Mouse (Mus musculus) natural killer cell, adult 2 months (primary cell): ENCODE results near the gene Gm21149.
"Not testable (repeated sequence)": the region's sequence is repeated elsewhere in the genome, so short reads cannot be mapped to it uniquely, and the experiment has no call there.

Experiments
- DNase-seq, 2 experiments: peaks; one replicate each; pipeline ENCODE4 v3.0.0; 2022; ENCODE audit warnings: low spot score in 2 of 2

Gene Gm21149

DNA sequence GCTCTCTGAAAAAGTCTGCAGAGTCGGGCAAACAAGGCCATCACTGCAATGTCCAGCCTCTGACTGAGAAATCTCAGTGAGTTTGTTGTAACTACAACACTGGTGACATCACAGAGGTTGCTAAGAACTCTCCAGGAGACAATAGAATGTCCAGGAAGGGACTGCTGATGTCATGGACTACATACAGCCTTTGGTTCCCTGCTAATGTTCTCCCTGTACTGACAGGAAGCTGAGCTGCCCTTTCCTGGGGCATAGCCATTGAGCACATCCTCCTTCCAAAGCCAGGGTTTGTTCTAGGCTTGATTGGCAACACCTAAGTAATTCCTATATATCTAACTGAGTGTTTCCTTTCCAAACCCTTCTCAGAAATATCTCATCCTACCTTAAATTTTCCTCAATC lies at the start of gene Gm21149:
Gm21149 (minus strand) TSS at position 101 of the 400 bp plus-strand sequence.
- not testable (repeated sequence) for DNase-seq

DNA sequence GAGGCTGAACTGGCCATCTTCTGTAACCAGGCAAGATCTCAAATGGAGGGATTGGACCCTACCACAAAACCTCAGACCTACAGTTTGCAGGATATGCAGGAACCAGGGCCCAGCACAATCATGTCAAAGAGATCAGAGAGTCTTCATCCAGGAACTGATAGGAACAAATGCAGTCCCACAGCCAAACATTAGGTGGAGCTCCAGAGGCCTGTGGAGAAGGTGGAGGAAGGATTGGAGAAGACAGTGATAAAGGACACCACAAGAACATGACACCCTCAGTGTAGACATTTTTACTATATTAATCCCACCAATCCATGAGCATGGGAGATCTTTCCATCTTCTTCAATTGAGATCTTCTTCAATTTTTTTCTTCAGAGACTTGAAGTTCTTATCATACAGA lies 46.1 kb upstream of the Gm21149 start:
- DNase-seq = not testable (repeated sequence)

GRCm38 (mm10) chr5:15522028-15522427 lies 45.7 kb upstream of the Gm21149 start:
- not testable (repeated sequence) for DNase-seq

DNA sequence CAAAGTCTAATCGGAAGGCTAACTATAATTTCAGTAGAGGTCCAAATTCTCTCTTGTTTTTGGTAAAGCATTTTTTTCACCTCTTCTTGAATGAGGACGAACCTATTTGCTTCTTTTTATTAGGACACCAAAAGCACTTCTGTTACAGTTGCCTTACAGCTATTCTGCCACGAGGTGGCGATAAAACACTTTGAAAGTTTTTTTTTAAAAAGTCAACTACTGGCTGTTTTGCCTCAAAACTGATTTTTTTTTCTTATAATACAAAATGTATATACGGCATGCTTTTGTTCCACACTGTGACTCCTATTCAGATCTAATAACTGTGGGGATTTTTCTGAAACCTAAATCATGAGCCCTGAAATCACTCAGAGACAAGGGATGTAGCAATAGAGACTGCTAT lies 44.1 kb upstream of the Gm21149 start:
- not testable (repeated sequence) for DNase-seq

DNA sequence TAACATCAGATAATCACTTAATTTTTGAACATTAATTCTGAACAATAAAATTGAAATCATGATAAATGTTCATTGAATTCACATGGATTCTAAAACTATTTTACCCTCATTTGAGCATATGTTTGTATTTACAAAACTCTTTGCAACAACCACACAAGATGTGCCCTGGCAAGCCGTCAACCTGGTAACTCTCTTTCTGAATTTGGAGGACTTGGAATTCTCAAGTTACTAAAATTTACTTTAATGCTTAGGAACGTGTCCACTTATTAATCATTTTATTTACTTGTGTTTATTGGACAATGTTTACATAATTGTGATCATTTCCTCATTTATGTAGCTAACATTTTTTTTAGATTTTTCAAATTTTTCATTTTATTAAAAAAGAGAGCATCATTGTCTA lies 40.8 kb upstream of the Gm21149 start:
- DNase-seq = not testable (repeated sequence)

DNA sequence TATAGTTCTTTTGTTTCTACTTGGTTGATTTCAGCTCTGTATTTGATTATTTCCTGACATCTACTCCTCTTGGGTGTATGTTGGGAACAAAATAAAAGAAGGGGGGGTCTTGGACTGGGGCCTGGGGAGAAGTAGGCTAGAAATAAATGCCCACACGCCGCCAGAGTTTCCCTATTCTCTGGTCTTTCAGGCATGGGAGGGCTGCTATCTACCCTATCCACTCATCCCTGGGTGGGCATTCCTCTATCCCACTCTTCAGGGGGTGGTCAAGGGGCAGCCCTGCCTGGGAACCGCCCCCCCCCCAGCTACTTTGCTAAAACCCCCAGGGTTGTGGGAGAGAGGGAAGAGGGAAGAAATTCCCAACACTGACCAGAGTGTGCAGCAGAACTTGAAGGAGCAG lies 35.9 kb upstream of the Gm21149 start:
- not testable (repeated sequence) for DNase-seq

DNA sequence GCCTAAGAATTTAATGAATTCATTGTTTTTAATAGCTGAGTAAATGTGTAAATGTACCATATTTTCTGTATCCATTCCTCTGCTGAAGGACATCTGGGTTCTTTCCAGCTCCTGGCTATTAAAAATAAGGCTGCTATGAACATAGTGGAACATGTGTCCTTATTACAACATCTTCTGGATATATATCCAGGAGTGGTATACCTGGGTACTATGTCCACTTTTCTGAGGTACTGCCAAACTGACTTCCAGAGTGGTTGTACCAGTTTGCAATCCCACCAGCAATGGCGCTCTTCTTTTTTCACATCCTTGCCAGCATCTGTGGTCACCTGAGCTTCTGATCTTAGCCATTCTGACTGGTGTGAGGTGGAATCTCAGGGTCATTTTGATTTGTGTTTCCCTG lies 33.6 kb upstream of the Gm21149 start:
- not testable (repeated sequence) for DNase-seq

GRCm38 (mm10) chr5:15508460-15509451 lies 32.4 kb upstream of the Gm21149 start:
- not testable (repeated sequence) for DNase-seq

DNA sequence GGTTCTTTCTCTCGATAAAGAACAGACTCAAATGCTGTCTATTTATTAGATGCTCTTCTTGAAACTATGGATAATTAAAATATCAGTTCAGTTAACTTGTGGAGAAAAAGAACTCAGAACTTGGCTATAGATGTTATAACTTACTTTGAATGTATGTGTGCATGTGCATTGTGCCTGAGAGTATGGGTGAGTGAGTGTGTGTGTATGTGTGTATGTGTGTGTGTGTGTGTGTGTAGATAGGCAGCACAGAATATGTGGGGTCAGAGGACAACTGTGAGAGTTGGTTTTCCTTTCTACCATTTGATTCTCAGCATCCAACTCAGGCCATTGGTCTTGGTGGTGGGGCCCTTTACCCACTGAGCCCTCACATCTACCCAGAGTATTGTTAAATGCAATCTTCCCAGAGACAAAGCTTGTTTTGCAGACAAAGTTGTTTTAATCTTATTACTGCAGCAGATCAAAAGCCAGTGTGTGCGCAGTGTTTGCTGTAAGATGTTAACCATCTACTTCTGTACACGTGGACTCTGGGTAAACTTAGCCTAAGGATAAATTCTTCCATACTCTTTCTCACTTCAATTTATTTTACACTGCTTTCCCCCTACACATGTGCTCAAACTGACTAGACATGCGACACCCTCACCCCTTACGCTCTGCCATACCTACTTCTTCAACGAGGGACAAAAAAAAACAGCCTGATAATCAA lies 31.6 kb upstream of the Gm21149 start:
- not testable (repeated sequence) for DNase-seq

GRCm38 (mm10) chr5:15507309-15507619 lies 30.9 kb upstream of the Gm21149 start:
- DNase-seq = no peak

GRCm38 (mm10) chr5:15506575-15507308 lies 30.4 kb upstream of the Gm21149 start:
- no peak for DNase-seq

- DNase-seq = not testable (repeated sequence)
These were observed 22.6 kb upstream of the Gm21149 start for GRCm38 (mm10) chr5:15498774-15499400.

GRCm38 (mm10) chr5:15498350-15498749 lies 22.0 kb upstream of the Gm21149 start:
- DNase-seq = not testable (repeated sequence)

GRCm38 (mm10) chr5:15490934-15491333 lies 14.6 kb upstream of the Gm21149 start:
- not testable (repeated sequence) for DNase-seq

DNA sequence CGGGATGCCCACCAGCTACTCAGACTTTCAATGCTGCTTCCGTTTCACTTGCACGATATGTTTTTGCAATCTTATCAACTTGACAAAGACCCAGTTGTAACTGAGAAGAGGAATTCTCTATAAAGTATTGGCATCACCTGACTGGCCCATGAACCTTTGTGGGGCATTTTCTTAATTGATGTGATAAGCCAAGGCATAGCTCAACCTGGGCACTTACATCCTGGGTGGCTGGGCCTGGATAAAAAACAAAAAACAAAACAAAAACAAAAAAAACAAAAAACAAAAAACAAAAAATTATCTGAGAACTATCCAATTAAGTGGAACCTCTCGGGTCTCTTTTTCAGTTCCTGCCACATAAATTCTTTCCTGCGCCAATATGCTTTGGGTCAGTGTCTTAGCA lies 12.4 kb upstream of the Gm21149 start:
- DNase-seq = no peak

DNA sequence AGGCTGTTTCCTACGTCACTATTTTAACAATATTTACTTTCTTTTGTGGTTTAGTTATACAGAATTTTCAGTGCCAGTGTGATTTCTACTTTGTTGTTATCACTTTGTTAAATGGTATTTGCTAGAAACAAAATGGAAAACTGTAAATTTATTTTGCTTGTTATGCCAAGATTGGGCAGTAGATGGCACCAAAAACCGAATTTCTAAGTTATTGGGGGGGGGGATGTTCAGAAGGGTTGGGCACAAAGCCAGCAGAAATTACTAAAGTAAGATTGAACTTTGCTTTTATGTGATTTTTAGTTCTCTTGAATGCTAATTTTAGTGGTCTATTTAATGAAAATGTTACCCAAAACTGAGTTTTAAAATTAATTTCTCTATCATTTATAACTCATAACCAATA lies 8.3 kb upstream of the Gm21149 start:
- DNase-seq = not testable (repeated sequence)

DNA sequence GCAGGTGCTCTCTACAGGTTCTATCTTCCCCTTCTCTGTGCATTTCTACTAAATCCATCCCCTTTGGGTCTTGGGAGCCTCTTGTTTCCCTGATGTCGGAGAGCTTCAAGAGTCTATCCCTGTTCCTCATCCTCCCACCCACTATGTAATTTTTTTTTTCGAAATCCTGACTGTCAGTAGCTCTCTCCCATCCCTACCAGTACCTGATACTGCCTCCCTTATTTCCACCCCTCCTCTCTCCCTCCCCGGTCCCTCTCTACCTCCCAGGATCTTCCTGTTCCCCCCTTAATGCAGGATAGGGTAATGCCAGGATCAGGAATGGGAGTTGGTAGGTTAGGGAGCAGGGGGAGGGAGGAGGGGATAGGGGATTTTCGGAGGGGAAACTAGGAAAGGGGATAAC lies 7.3 kb upstream of the Gm21149 start:
- not testable (repeated sequence) for DNase-seq

- DNase-seq = not testable (repeated sequence)
These were observed 6.5 kb upstream of the Gm21149 start for GRCm38 (mm10) chr5:15482815-15483214.

GRCm38 (mm10) chr5:15470141-15470540 lies 6.2 kb downstream of the Gm21149 start:
- not testable (repeated sequence) for DNase-seq

DNA sequence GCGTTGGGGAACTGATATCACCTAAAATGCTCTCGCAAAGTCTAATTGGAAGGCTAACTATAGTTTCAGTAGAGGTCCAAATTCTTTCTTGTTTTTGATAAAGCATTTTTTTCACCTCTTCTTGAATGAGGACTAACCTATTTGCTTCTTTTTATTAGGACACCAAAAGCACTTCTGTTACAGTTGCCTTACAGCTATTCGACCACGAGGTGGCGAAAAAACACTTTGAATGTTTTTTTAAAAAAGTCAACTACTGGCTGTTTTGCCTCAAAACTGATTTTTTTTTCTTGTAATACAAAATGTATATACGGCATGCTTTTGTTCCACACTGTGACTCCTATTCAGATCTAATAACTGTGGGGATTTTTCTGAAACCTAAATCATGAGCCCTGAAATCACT lies 8.6 kb downstream of the Gm21149 start:
- DNase-seq = not testable (repeated sequence)

GRCm38 (mm10) chr5:15466218-15466617 lies 10.1 kb downstream of the Gm21149 start:
- not testable (repeated sequence) for DNase-seq
